Mouse (Mus musculus) liver, embryonic 14.5 days (tissue): Measurements from ENCODE around the gene Izumo1r.

Experiments used
- CTCF ChIP-seq: IDR thresholded peaks from 2 replicates; pipeline ENCODE4 v1.5.1; 2016; ENCODE audit warnings: antibody characterized with exemption, low read depth, control low read depth
- EP300 ChIP-seq: IDR thresholded peaks from 2 replicates; pipeline ENCODE4 v1.6.1; 2016; ENCODE audit warnings: antibody characterized with exemption, low read depth

- TF ChIP-seq CTCF (no peak), EP300 (no peak)
Measured at GRCm38 (mm10) chr9:14937308-14937707, 33.6 kb upstream of the Izumo1r start.
